Mouse (Mus musculus) lung, embryonic 16.5 days (tissue): ENCODE measurements around the gene Rbm46. TPM values are rescaled to one million over a fixed set of nuclear protein-coding genes. Genes with fewer than 3 reads are reported as not detected.

Experiments
- ATAC-seq: fragments of 200-750 bp; cut with Nextera tagmentation; 2 replicates; pipeline ENCODE4 v1.8.0; 2017; ENCODE audit warnings: low read depth, mild to moderate bottlenecking, moderate library complexity
- H3K27ac ChIP-seq: fragments of 300-500 bp; sonication (generic); 2 replicates; pipeline ENCODE4 v1.5.1; 2014; ENCODE audit warnings: mild to moderate bottlenecking, control low read depth, low read length
- H3K27me3 ChIP-seq: fragments of 300-500 bp; sonication (generic); 2 replicates; pipeline ENCODE4 v1.6.1; 2014; ENCODE audit warnings: low read depth, low read length, mixed read lengths; ENCODE audit not compliant: control insufficient read depth, insufficient read depth
- H3K36me3 ChIP-seq: fragments of 300-500 bp; sonication (generic); 2 replicates; pipeline ENCODE4 v1.6.1; 2014; ENCODE audit warnings: low read length; ENCODE audit not compliant: control insufficient read depth, insufficient read depth
- H3K4me1 ChIP-seq: fragments of 300-500 bp; sonication (generic); replicated peaks from 2 replicates; pipeline ENCODE4 v1.6.1; 2014; ENCODE audit warnings: low read length, mixed read lengths; ENCODE audit not compliant: control insufficient read depth, insufficient read depth
- H3K4me2 ChIP-seq: fragments of 300-500 bp; sonication (generic); 2 replicates; pipeline ENCODE4 v1.6.1; 2014; ENCODE audit warnings: low read depth, low read length, control low read depth
- H3K4me3 ChIP-seq: fragments of 300-500 bp; sonication (generic); 2 replicates; pipeline ENCODE4 v1.5.1; 2014; ENCODE audit warnings: mild to moderate bottlenecking, low read length, control low read depth
- H3K9ac ChIP-seq: fragments of 300-500 bp; sonication (generic); 2 replicates; pipeline ENCODE4 v1.6.1; 2014; ENCODE audit warnings: low read length, control low read depth
- H3K9me3 ChIP-seq: fragments of 300-500 bp; sonication (generic); 2 replicates; pipeline ENCODE4 v1.6.1; 2016; ENCODE audit warnings: low read length; ENCODE audit not compliant: control insufficient read depth
- WGBS: fragments of 180-500 bp; shearing (Covaris S2); extraction: QIAGEN DNeasy Blood & Tissue Kit; methylation state at CpG from one replicate; pipeline ENCODE4 v1.1.7; 2014; 5-methylcytosine and 5-hydroxymethylcytosine counted together
- polyA plus RNA-seq: library from polyadenylated mRNA; unstranded; fragments of >200 nt; fragmentation: Nextera tagmentation; extraction: Ambion mirVana; gene quantifications from 2 replicates; pipeline ENCODE4 v1.2.1, GENCODE M21; 2015

Rbm46 gene
- polyA plus RNA-seq = 10.1 and 11.1 TPM in 2 replicates

DNA sequence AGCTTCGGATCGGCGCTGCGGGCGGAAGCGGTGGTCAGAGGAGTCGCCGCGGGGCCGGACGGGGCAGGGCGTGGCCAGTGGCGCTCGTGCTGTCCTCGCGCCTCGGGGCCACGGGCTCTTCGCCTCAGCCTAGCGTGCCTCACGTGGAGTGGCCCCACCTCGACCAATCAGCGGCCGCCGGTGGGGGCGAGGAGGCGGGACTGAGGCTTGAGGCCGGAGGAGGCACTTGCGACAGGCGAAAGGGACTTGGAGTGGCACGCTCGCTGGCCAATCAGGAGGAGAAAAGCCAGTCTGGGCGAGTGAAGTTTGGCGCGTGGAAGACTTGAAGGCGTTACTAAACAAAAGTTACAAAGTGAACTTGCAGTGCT, at the start of gene Rbm46:
Gene Rbm46, minus strand, starts transcription at position 112 of the 368 bp plus-strand sequence.
- Histone ChIP-seq H3K4me1 (peaks cover 4% of the 10 kb centered on the region; the same call in 1 of the 2 replicates), H3K4me2 (peak within 1 kb of the TSS; percentile 68)
- WGBS = 17% methylated on average over 32 of the region's 36 CpGs

DNA sequence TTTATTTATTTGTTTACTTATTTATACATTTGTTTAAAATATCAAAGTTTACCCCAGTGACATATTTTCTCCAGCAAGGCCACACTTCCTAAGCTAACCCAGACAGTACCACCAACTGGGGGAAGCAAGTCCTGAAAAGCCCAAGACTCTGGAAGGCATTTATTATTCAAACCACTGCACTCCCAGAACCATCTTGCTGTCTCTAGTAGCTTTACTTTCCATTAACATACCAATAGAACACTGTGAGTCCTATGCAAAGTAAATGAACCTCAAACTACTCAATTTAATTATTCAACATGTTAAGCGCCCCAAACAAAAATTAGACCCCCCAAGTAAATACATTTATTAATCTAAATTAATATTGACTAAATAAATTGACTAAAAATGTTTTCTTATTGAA, 39.3 kb upstream of the Rbm46 start:
- ATAC-seq = no peak

More for the DNA sequence above, at the start of gene Rbm46:
- H3K36me3 ChIP-seq = no peaks in the 10 kb centered on the region
- peak within 1 kb of the TSS; percentile 57 for H3K9ac ChIP-seq
- H3K27me3 ChIP-seq = peaks cover 16% of the 10 kb centered on the region
- H3K4me3 ChIP-seq = peak within 1 kb of the TSS; percentile 54
- no peak within 1 kb of the TSS for H3K27ac ChIP-seq
- peak; percentile 98 for ATAC-seq
- H3K9me3 ChIP-seq = peaks cover 4% of the 10 kb centered on the region; the same call in 1 of the 2 replicates

GRCm38 (mm10) chr3:82908671-82909070, 32.4 kb upstream of the Rbm46 start:
- H3K9ac ChIP-seq = no peak overlapping the region
- no peak for ATAC-seq
- 0 out of 2 replicates have a peak, but pooled peaks cover 6% of the 10 kb centered on the region for H3K4me1 ChIP-seq
- WGBS = 71% methylated on average over 2 of the region's 2 CpGs
- peaks cover 14% of the 10 kb centered on the region for H3K27me3 ChIP-seq
- no peak overlapping the region for H3K27ac ChIP-seq
- no peaks in the 10 kb centered on the region for H3K9me3 ChIP-seq
- no peak overlapping the region for H3K4me3 ChIP-seq
- H3K36me3 ChIP-seq = no peaks in the 10 kb centered on the region
- H3K4me2 ChIP-seq = no peak overlapping the region

More for the DNA sequence above, 39.3 kb upstream of the Rbm46 start:
- no peak overlapping the region for H3K4me2 ChIP-seq
- no peak overlapping the region for H3K27ac ChIP-seq
- 43% methylated on average over 1 of the region's 1 CpGs for WGBS
- no peak overlapping the region for H3K9ac ChIP-seq
- no peaks in the 10 kb centered on the region for H3K36me3 ChIP-seq
- H3K27me3 ChIP-seq = no peaks in the 10 kb centered on the region
- H3K4me1 ChIP-seq = no peaks in the 10 kb centered on the region
- H3K9me3 ChIP-seq = no peaks in the 10 kb centered on the region
- H3K4me3 ChIP-seq = no peak overlapping the region

DNA sequence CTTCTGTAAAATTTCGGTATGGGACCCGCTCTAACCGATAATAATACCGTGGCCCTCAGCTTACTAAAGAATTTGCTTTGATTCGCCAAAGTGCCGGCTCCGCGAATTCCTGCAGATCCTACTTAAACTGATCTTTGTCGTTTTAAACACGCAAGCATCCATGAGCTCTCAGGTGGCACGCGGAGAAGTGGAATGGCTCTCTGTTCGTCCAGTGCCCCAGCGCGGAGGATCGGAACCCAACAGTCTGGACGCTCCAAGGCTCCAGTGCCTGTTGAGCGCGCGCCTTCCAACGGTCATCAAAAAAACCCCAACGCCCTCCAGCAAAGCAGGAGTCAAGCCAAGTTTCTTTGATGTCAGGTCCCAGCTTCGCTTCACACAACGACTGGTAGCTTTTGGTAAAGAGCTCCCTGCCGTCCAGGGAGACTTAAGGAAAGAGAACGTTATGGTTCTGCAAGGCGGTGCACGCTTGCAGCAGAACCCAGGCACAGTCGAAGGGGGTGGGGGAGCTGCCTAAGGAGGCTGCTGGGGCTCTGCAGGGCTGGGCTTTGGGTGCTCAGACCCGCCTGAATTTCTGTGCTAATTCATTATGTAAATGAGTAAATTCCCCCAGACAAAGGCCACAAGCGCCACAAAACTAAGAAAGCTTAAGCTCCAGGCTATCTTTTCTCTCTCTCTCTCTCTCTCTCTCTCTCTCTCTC, 28.1 kb upstream of the Rbm46 start:
- H3K27ac ChIP-seq = no peak overlapping the region
- H3K4me1 ChIP-seq = 0 out of 2 replicates have a peak, but pooled peaks cover 7% of the 10 kb centered on the region
- peak overlapping the region; percentile 38 for H3K4me3 ChIP-seq
- H3K27me3 ChIP-seq = peaks cover 22% of the 10 kb centered on the region
- H3K9ac ChIP-seq = peak overlapping the region; percentile 4; the same call in 1 of the 2 replicates
- WGBS = 1% methylated on average over 31 of the region's 31 CpGs
- peak; percentile 53; the same call in 1 of the 2 replicates for ATAC-seq
- peak overlapping the region; percentile 89 for H3K4me2 ChIP-seq
- no peaks in the 10 kb centered on the region for H3K36me3 ChIP-seq
- H3K9me3 ChIP-seq = no peaks in the 10 kb centered on the region

- Histone ChIP-seq H3K4me2 (peak within 1 kb of the TSS; percentile 89), H3K4me1 (0 out of 2 replicates have a peak, but pooled peaks cover 7% of the 10 kb centered on the region), H3K36me3 (no peaks in the 10 kb centered on the region), H3K27ac (no peak within 1 kb of the TSS), H3K27me3 (peaks cover 22% of the 10 kb centered on the region), H3K9ac (peak within 1 kb of the TSS; percentile 30; the same call in 1 of the 2 replicates), H3K9me3 (no peaks in the 10 kb centered on the region), H3K4me3 (peak within 1 kb of the TSS; percentile 38)
- peak; percentile 85 for ATAC-seq
- WGBS = under 1% methylated on average over 35 of the region's 35 CpGs
These were observed 27.4 kb upstream of the Rbm46 start, which contains the start of gene Lrat for GRCm38 (mm10) chr3:82903613-82904205. Gene Lrat, minus strand, starts transcription at chr3:82903973.

GRCm38 (mm10) chr3:82902757-82903612, 26.7 kb upstream of the Rbm46 start:
- H3K9me3 ChIP-seq = no peaks in the 10 kb centered on the region
- 0 out of 2 replicates have a peak, but pooled peaks cover 7% of the 10 kb centered on the region for H3K4me1 ChIP-seq
- H3K4me3 ChIP-seq = peak overlapping the region; percentile 38
- 18% methylated on average over 20 of the region's 20 CpGs for WGBS
- H3K4me2 ChIP-seq = peak overlapping the region; percentile 89
- no peak overlapping the region for H3K27ac ChIP-seq
- ATAC-seq = peak; percentile 31; the same call in 1 of the 2 replicates
- no peaks in the 10 kb centered on the region for H3K36me3 ChIP-seq
- no peak overlapping the region for H3K9ac ChIP-seq
- H3K27me3 ChIP-seq = peaks cover 22% of the 10 kb centered on the region

- no peaks in the 10 kb centered on the region for H3K27me3 ChIP-seq
- H3K27ac ChIP-seq = no peak overlapping the region
- 4% methylated on average over 2 of the region's 2 CpGs for WGBS
- no peak overlapping the region for H3K9ac ChIP-seq
- H3K36me3 ChIP-seq = no peaks in the 10 kb centered on the region
- no peak overlapping the region for H3K4me2 ChIP-seq
- H3K4me3 ChIP-seq = no peak overlapping the region
- no peaks in the 10 kb centered on the region for H3K4me1 ChIP-seq
- H3K9me3 ChIP-seq = no peaks in the 10 kb centered on the region
- ATAC-seq = no peak
These were observed 12.6 kb upstream of the Rbm46 start for GRCm38 (mm10) chr3:82888842-82889241.

DNA sequence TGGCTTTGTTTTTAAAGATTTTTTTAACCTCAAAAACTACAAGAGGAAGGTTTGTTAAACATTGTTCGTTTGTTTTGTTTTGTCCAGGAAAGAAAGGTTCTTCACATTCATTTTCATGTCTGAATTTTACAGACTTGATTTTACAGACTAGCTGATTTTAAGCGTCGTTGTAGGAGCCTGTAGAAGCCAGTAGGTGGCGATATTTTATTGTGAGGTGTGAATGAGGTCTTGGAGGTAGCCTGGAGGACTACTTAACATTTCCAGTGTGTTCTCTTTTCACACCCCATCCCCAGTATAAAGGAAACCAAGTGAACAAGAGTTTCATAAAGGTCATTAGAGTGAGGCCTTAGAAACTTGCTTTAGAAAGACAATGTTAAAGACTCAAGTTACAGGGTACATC, 975 bp upstream of the Rbm46 start:
- Histone ChIP-seq H3K9me3 (peaks cover 4% of the 10 kb centered on the region; the same call in 1 of the 2 replicates), H3K36me3 (no peaks in the 10 kb centered on the region), H3K9ac (no peak overlapping the region), H3K4me1 (peaks cover 4% of the 10 kb centered on the region; the same call in 1 of the 2 replicates), H3K27ac (no peak overlapping the region), H3K4me2 (peak overlapping the region; percentile 68; the same call in 1 of the 2 replicates), H3K27me3 (peaks cover 16% of the 10 kb centered on the region), H3K4me3 (no peak overlapping the region)
- WGBS = 1% methylated on average over 4 of the region's 4 CpGs
- ATAC-seq = no peak
